Mouse (Mus musculus): Measurements from ENCODE around the gene Med29.

Med29 gene

DNA sequence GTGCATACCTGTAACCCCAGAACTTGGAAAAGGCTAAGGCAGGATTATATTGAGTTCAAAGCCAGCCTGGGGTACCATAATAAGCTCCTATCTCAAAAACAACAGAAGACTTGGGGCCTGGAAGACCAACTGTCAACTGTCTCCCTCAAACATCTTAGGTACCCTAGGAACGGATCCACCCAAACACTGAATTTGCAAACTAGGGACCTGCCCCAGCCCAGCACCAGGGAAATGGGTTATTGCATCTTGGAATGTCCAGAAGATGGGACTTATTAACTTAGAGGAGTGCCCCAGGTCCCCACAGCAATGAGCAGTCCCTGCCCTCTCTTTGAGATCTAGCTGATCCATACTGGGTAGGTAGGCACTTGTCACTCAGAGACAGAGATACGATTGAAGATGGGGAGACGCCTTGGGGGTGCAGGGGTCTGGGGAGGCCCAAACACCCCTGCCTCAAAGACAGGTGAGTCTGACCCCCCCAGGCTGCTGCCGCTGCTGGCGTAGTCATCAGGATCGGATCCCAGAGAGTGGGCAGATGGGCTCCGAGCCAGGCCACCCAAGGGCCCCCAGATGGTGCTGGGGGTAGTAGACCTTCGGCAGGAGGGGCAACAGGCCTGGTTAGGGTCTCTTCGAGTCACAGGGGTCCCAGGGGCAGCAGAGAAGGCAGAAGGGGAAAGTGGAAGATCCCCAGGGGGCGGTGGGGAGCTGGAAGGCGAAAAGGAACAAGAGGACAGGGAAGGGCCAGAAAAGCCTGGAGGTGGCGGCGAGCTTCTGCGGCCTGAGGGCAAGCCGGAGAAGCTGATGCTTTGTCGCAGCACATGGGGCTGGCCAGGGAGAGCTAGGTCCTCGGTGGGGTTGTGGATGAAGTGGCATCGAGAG is 15.1 kb downstream of the Med29 start:
- no peak for DNase-seq (ENCODE audit: low read depth in 1 of 2, low spot score in 2 of 2)

DNA sequence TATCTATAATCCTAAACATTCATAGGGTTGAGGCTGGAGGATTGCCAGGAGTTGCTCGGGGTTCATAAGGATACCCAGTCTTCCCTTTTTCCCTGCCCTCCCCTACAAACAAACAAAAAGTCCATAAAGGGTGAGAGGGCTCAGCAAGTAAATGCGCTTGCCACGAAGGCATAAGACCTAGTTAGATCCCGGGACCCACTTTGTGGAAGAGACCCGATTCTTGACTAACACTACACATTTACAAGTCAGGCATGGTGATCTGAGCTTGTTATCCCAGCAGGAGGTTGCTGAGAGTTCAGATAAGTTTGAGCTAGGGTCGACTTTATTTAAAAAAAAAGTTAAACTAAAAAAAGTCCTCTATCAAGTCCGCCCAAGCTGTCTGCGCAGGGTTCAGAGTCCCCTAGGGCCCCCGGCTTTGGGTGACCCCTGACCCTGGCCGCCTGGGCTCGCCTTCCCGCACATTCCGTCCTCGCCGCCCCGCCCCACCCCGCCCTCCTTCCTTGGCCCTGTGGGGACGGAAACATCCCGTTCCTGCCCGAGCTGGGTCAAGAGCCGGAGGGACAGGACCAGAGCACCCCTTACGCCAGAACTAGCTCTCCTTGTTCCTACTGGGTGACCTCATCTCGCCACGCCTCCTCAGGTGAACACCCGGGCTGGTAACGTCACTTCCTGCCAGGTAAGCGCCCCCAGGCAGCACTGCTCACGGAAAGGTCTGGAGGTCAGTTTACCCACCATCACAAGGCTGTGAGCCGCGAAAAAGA is 16.3 kb downstream of the Med29 start:
- peak in 1 of 2 experiments; percentile 81 for DNase-seq (ENCODE audit: low read depth in 1 of 2, low spot score in 2 of 2)

DNA sequence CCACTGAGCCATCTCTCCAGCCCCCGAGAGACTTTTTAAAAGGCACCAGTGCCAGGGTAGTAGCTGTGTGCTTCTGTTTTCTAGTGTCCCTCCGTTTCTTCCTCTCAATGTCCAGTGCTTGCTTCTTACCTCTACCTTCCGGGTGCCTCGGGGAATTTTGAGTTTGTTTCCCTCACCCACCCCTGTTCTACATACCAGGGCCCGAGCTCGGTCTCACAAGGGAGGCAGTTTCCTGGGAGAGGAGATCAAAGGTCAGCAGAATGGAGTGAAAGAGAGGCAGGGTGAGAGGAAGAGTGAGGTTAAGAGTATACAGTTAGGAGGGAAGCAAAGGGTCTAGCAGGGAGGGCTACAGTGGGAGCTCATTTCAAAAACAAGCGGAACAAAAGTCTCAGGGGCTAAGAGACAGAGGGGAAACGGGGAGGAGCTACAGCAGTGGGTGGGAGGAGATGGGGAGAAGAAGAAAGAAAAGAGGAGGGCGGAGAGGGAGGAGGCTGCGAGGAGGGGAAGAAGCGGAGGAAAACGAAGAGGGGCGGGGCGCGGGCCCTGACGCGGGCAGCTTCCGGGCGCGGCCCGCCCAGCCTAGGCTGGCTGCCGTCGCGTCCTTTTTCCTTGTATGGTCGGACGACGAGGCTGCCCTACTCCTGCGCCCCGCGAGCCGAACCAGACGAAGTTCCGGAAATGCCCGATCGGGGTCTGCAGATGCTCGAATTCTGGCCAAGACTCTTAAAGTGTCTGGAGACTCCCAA is 17.2 kb downstream of the Med29 start:
- DNase-seq (ENCODE audit: low read depth in 1 of 2, low spot score in 2 of 2), result peak; percentile 76 to 89

DNA sequence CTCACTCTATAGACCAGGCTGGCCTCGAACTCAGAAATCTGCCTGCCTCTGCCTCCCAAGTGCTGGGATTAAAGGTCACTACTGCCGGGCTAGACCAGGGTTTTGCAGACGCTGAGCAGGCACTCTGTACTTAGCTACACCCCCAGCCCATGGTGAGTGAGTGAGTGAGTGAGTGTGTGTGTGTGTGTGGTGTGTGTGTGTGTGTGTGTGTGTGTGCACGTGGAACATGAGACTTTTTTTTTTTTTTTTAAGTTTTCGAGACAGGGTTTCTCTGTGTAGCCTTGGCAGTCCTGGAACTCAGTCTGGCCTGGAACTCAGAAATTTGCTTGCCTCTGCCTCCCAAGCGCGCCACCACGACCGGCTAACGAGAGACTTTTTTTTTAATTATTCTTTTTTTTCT is 17.9 kb downstream of the Med29 start:
- no peak for DNase-seq (ENCODE audit: low read depth in 1 of 2, low spot score in 2 of 2)

DNA sequence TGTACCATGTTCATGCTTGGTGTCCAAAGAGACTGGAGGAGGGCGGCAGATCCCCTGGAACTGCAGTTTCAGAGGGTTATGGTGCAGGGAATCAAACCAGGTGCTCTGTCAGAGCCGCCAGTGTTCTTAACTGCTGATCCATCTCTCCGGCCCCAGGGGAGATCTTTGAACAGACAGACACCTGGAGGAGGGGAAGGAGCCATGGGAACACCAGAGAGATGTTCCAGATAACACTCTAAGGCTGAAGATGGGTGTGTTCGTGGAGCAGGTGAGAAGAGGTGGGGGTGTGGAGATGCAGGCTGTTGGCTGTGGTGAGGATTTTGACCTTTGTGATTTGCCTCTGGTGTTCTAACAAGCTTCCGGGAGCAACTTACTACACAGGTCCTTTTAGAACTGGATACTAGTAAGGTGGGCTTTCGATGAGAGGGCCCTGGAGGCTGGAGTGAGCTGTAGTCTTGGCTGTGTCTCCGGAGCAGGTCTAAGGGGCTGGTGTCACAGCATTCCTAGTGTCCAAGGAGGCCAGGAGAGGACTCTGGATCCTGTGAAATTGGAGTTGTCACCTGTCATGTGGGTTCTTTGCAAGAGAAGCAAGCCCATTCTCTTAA is 18.5 kb downstream of the Med29 start:
- DNase-seq (ENCODE audit: low read depth in 1 of 2, low spot score in 2 of 2), result no peak

DNA sequence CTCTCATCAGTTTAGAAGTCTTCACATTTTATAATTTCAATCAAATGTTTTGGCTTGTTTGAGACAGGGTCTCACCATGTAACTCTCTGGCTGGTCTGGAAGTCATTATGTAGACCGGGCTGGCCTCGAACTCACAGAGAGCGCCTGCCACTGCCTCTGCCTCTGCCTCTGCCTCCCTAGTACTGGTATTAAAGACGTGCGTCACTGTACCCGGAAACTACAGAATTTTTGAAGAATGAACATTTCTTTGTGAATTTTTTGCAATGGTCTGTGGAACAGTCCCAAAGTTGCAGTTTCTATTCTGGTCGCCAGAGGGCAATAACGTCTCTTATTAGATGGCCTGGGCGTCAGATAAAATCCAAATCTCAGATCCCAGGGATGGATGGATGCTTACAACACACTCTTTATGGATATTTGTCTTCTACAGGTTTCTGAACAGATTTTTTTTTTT is 19.4 kb downstream of the Med29 start:
- peak; percentile 59 to 76 for DNase-seq (ENCODE audit: low read depth in 1 of 2, low spot score in 2 of 2)

DNA sequence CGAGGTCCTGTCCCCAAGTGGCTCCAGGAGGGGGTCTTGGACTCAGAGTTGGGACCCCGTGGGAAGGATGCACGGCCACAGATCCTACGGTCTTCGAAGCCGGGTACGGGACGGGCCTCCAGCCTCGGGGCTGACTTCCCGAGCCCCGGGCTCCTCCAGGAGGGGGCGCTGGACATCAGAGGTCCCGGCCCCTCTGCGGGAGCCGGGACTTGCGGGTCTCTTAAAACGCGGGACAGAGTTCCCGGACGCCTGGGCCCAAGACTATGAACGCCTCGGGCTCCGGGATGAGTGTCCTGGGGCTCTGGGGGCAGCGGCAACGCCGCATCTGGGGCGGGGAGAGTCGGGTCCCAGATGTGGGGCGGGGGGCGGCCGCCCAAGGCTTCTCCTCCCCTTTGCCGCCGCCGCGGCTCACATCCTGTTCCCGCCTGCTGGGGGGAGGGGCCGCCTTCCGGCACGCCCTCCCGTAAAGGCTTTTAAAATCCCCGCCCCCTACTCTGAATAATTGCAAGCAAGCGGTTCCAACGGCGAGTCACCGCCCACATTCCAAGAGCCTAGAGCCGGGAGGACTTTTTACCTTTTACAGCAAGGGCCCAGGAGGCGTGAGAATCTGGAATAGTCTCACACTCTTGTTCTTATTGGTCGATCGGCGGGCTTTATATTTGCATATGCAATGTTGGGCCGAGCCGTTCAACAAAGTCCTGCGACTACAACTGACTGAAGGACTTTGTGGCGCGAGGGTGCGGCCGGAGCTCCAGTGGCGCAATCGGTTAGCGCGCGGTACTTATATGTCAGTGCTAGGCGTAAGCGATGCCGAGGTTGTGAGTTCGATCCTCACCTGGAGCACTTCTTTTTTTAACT is 20.0 kb downstream of the Med29 start, which contains the start of gene Plekhg2:
TSS of gene Plekhg2 (minus strand) at position 349 of the 858 bp plus-strand sequence.
- DNase-seq (ENCODE audit: low read depth in 1 of 2, low spot score in 2 of 2), result peak; percentile 96 to 98

DNA sequence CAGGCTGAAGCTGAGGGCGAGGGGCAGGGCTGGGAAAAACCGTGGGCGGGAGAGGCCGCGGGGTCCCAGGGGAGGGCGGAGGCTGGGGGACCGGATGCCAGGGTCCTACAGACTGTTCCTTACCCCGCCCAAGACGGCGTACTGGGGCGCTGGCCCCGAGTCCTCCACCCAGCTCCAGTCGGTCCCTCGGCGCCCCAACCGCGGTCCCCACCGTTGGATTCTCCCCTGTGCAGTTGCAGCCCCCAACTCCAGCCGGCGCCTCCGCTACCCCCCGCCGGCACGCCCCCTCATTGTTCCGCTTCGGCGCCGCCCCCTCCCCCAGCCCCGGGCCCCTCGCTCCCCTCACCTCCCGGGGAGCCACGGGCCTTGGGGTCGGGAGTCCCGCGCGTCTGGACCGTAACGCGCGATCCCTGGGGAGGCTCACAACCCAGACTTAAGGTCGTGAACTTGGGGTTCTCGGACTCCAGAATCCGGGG is 21.0 kb downstream of the Med29 start:
- DNase-seq (ENCODE audit: low read depth in 1 of 2, low spot score in 2 of 2), result no peak

DNA sequence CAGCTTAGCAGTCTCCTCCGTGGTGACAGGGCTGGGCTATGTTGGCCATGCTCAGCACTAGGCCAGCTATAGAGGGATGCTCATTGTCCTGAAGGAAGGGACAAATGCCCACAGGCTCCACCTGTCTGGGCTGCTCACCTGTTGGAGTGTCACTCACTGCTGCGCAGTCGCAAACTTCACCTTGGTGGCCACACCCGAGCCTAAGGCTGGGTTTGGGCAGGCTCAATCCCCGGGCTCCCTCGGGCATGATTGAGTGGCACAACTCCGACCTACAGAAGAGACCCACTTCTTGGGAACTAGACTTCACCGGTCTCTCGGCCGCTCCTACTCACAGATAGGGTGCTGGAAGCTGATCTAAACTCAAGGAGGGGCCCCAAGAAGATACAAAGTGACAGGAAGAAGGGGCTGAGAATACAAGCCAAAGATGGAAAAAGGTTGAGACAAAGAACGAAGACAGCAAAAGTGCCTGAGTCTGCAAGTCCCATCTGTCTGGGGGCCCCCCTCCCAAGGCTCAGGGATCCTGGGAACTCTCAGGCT is 21.5 kb downstream of the Med29 start:
- no peak for DNase-seq (ENCODE audit: low read depth in 1 of 2, low spot score in 2 of 2)

DNA sequence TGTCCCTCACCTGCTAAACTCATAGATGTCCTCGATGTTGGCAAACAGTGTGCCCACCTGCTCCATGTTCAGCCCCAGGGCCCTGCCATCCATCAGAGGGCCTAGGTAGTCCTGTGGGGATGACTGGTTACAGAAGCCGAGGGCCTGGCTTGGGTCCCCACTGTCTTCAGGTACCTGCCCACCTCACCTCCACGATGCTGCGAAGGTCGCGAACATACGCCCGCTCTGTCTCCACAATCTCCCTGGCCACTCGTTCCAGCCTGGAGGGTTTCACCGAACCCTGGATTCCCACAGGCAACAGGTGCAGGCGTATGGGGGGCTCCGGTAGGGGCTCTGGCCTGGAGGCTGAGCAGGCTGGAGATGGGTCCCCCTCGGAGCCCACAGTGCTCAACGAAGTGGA is 22.5 kb downstream of the Med29 start:
- DNase-seq (ENCODE audit: low read depth in 1 of 2, low spot score in 2 of 2), result no peak

DNA sequence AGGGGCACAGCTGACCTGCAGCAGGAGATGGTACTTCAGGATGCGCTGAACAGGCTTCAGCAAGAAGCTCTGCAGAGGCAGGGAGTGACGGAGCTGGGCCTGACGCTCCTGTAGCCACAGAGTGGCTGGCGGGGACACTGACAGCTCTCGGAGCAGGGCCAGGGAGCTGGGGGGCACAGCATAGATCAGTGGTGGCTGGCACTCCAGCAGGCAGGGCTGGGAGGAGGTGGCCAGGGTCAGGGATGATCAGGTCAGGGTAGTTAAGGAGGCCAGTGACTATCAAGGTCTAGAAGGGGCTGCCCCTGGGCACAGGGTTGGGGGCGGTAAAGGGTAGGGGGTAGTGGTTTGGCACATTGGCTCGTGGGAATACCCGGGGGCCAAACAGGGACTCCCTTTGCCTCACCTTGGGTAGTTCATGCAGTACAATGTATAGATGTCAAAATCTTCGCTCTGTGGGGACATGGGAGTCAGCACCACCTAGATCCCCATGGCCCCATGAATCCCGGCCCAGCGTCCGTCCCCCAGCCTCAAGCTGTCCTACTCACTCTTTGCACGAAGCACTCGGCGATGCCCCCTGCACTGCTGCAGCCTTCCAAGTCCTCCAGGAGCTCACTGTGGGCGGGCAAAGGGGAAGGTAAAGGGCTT is 24.1 kb downstream of the Med29 start:
- DNase-seq (ENCODE audit: low read depth in 1 of 2, low spot score in 2 of 2), result no peak

DNA sequence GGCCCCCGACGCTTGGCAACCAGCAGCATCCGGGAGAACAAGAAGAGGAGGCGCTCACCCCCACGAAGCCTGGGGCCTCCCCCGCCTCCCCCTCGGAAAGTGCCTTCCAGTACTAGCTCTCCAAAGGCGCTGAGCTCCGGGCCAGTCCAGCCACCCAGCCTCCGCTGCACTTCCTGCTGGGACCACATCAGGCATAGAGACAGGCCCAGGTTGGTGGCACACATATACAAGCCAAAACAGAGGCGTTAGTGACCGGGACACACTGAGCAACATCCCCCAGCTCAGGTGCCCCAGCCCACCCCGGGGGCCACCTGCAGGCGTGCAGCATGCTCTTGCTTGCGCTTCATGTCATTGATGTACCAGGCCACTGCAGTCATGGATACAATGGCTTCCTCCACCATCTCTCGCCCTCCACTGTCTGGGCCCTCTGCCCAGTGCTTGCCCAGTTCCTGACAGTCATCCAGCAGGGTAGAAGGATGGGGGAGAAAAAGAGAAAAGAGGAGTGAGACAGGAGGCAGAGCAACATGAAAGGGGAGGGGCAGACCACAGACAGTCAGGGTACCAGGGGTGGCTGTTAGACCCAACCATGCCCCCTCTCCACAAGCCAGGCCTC is 24.7 kb downstream of the Med29 start:
- no peak for DNase-seq (ENCODE audit: low read depth in 1 of 2, low spot score in 2 of 2)

DNA sequence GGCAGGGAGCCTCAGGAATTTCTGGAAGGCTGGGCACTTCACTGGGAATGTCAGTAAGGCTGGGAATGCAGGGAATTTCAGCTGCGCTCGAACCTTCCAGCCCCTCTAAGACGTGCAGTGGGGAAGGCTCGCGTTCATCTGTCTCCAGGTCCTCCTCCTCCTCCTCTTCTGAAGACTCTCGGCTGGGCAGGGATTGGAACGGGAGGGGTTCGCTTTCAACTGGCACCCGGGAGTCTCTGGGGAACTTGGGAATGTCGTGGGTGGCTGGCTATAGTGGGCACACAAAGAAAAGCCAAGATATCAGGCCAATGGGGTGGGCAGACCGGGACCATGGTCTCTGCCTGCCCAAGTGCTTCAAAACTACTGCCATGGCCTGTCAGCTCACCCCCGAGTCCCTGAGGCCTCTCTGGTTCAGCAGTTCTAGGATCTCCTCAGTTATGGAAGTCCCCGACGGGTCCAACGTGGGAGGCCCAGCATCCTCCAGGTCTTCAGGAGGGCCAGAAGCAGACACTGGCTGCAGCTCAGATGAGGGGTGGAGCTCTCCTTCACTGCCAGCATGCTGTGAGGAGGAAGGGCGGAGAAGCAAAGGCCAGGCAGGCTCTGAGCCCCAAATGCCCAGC is 30.0 kb downstream of the Med29 start:
- no peak for DNase-seq (ENCODE audit: low read depth in 1 of 2, low spot score in 2 of 2)

DNA sequence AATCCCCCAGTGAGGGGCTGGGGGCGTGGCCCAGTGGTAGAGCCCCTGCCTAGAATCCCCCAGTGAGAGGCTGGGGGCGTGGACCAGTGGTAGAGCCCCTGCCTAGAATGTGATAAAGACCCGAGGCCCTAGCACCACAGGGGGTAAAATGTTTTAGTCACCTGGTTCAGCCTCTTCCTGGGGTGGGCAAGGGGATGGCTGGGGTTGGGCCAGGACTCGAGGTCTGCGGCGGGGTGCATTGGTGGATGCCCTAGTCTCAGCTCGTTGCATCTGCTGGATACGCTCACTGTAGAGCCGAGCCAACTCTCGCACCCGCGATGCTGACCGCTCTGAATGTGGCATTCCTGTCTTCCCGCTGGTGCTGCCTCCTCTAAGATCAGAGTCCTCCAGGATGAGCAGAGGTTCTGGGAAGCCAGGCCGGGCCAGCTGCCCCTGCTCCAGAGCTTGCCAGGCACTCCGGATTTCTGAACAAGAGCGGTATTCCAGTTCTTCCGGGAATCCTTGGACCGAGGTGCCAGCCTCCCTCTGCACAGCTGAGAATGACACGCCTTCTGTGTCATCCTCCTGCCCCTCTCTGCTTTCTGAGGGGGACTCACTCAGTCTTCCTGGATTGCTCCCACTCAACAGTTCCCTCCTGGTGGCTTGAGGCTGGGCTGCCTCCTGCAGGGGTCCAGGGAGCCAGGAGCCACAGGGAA is 30.7 kb downstream of the Med29 start:
- DNase-seq (ENCODE audit: low read depth in 1 of 2, low spot score in 2 of 2), result no peak

DNA sequence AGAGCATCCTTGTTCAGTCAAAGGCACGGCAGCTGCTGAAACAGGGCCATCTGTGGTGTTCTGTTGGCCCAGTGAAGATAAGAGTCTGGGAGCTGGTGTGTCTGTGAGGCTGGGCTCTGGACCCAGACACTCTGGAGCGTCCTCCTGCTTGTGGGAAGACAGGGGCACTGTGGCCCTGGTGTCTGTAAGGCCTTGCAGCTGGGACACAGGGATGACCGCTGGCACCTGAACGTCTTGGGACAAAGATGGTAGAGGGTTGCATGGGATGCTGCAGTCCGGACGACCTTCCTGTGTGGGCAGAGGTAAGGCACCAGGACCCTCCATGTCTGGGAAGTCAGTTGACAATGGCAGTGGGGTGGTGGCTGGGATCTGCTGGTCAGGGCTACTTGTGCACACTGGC is 32.2 kb downstream of the Med29 start:
- DNase-seq (ENCODE audit: low read depth in 1 of 2, low spot score in 2 of 2), result no peak

DNA sequence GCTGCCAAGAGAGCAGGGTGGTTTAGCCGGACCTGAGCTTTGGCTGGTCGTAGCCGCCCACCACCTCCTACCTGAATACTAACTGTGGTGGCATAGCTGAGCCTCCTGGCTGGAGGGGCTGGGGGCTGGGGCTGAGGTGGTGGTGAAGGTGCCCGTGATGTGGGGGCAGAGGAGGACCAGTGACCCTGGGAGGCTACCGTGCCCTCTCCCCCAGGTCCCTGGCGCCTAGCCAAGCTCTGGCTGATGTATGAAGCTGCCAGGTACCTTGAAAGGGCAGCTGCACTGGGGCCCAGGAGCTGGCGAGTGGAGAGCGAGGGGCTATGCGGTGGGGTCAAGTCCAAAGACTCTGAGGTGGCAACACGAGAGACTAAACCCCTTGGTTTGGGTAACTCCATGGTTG is 32.7 kb downstream of the Med29 start:
- no peak for DNase-seq (ENCODE audit: low read depth in 1 of 2, low spot score in 2 of 2)

DNA sequence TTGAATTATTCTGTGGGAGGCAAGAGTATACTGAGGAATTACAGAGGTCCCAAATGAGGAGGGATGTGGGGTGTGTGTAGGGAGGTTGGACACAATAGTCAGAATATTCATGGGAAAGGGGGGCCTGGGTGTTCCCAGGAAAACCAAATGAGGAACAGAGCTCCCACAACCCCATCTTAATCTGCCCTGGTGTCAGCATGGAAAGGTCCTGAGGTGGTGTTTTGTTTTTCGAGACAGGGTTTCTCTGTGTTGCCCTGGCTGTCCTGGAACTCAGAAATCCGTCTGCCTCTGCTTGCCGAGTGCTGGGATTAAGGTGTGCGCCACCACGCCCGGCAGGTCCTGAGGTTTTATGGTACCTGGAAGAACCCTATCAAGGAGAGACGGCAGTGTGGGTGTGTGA is 34.1 kb downstream of the Med29 start:
- DNase-seq (ENCODE audit: low read depth in 1 of 2, low spot score in 2 of 2), result no peak

DNA sequence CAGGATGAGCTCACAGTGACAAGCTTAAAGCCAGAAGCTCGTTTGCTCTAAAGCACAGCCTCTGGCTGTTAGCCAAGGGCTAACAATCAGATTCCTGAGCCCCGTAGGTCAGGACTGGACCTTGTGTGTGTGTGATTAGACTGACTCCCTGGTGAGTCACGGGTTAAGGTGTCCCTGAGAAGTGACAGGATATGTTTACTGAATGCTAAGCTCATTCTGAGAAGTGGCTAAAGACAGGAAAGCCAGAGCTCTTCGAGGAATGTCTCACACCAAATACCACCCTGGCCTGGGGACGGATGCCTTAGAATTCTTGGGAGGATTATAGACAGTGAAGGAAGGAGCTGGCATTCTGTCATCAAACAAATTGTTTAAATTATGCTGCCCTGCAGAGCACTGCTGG is 34.5 kb downstream of the Med29 start:
- DNase-seq (ENCODE audit: low read depth in 1 of 2, low spot score in 2 of 2), result no peak
